Mouse (Mus musculus): ENCODE data around the gene Rfc1.
"Not testable (repeated sequence)": the region's sequence is repeated elsewhere in the genome, so short reads cannot be mapped to it uniquely, and the experiment has no call there.

Gene Rfc1

GRCm38 (mm10) chr5:65299623-65300022 lies 35.8 kb downstream of the Rfc1 start:
- DNase-seq (ENCODE audit: low spot score) = not testable (repeated sequence)

- no peak for DNase-seq (ENCODE audit: low spot score)
Observed at GRCm38 (mm10) chr5:65298167-65298950, 37.1 kb downstream of the Rfc1 start.

- no peak for DNase-seq (ENCODE audit: low spot score)
Observed at GRCm38 (mm10) chr5:65294270-65294669, 41.2 kb downstream of the Rfc1 start.

- no peak for DNase-seq (ENCODE audit: low spot score)
Observed at GRCm38 (mm10) chr5:65293627-65294026, 41.8 kb downstream of the Rfc1 start.

GRCm38 (mm10) chr5:65289009-65289408 lies 46.5 kb downstream of the Rfc1 start:
- DNase-seq (ENCODE audit: low spot score) = not testable (repeated sequence)

- no peak for DNase-seq (ENCODE audit: low spot score)
Observed at GRCm38 (mm10) chr5:65287751-65288701, 47.4 kb downstream of the Rfc1 start.

- no peak for DNase-seq (ENCODE audit: low spot score)
Observed at GRCm38 (mm10) chr5:65284171-65284570, 51.3 kb downstream of the Rfc1 start.

- no peak for DNase-seq (ENCODE audit: low spot score)
Observed at GRCm38 (mm10) chr5:65281216-65281615, 54.3 kb downstream of the Rfc1 start.

GRCm38 (mm10) chr5:65279133-65279651 lies 56.3 kb downstream of the Rfc1 start:
- DNase-seq (ENCODE audit: low spot score) = no peak

GRCm38 (mm10) chr5:65273966-65274365 lies 61.5 kb downstream of the Rfc1 start:
- no peak for DNase-seq (ENCODE audit: low spot score)

- no peak for DNase-seq (ENCODE audit: low spot score)
Observed at GRCm38 (mm10) chr5:65257910-65258505, 77.5 kb downstream of the Rfc1 start.

GRCm38 (mm10) chr5:65250185-65250855 lies 85.2 kb downstream of the Rfc1 start:
- DNase-seq (ENCODE audit: low spot score) = no peak

- DNase-seq (ENCODE audit: low spot score) = no peak
Observed at GRCm38 (mm10) chr5:65247296-65247695, 88.2 kb downstream of the Rfc1 start.

GRCm38 (mm10) chr5:65242740-65243139 lies 92.7 kb downstream of the Rfc1 start:
- no peak for DNase-seq (ENCODE audit: low spot score)

- no peak for DNase-seq (ENCODE audit: low spot score)
Observed at GRCm38 (mm10) chr5:65231289-65232003, 104.0 kb downstream of the Rfc1 start.

GRCm38 (mm10) chr5:65224056-65224455 lies 111.4 kb downstream of the Rfc1 start:
- DNase-seq (ENCODE audit: low spot score) = no peak

- no peak for DNase-seq (ENCODE audit: low spot score)
Observed at GRCm38 (mm10) chr5:65221037-65221436, 114.4 kb downstream of the Rfc1 start.

- no peak for DNase-seq (ENCODE audit: low spot score)
Observed at GRCm38 (mm10) chr5:65217305-65218269, 117.9 kb downstream of the Rfc1 start.

GRCm38 (mm10) chr5:65213321-65213720 lies 122.1 kb downstream of the Rfc1 start:
- DNase-seq (ENCODE audit: low spot score) = no peak
